Comparison of ENCODE assay signal across 23 mouse cellular contexts in genomic region chr8:107495425-107495824, GRCm38 (mm10). TPM values are rescaled to one million over a fixed set of nuclear protein-coding genes. Genes with fewer than 3 reads are reported as not detected.
DNase-seq lines count a peak whose midpoint lies in the region; ATAC-seq and TF ChIP-seq lines count a peak whose summit lies in the region.
"Had no signal": no experiment of that assay in that cellular context is flagged by ENCODE, and none has a peak within 500 bp of the region (broad histone marks: within the 10 kb centered on the region; RNA-seq: fewer than 3 reads in every experiment).

No protein-coding gene starts in this region.

- TF ChIP-seq CTCF in intestine, postnatal 0 days (IDR thresholded peaks at IDR 0.05; ENCODE audit: low read depth), result no peak
- TF ChIP-seq CTCF in lung, postnatal 0 days (IDR thresholded peaks at IDR 0.05), result no peak
- TF ChIP-seq CTCF in stomach, postnatal 0 days (IDR thresholded peaks at IDR 0.05; ENCODE audit: low read depth), result no peak
- TF ChIP-seq CTCF in layer of hippocampus, adult 2 months (conservative IDR thresholded peaks at IDR 0.05), result no peak

- WGBS in intestine, embryonic 14.5 days, result 51% methylated on average over 9 of the region's 9 CpGs
- WGBS in intestine, postnatal 0 days, result 49% methylated on average over 9 of the region's 9 CpGs
- WGBS in limb, embryonic 11.5 days, result 67% methylated on average over 9 of the region's 9 CpGs
- 42% methylated on average over 9 of the region's 9 CpGs for WGBS in lung, postnatal 0 days
- WGBS in stomach, postnatal 0 days, result 34% methylated on average over 9 of the region's 9 CpGs

- no peaks in the 10 kb centered on the region for H3K9me3 ChIP-seq in intestine, embryonic 14.5 days (ENCODE audit: control insufficient read depth, low read length)
- H3K9me3 ChIP-seq in intestine, postnatal 0 days (ENCODE audit: control insufficient read depth), result no peaks in the 10 kb centered on the region
- H3K9me3 ChIP-seq in limb, embryonic 11.5 days (ENCODE audit: control insufficient read depth, low read length), result no peaks in the 10 kb centered on the region
- no peaks in the 10 kb centered on the region for H3K9me3 ChIP-seq in lung, postnatal 0 days (ENCODE audit: low read length)
- H3K9me3 ChIP-seq in stomach, postnatal 0 days (ENCODE audit: control insufficient read depth, low read length), result no peaks in the 10 kb centered on the region
- H3K9me3 ChIP-seq: heart, embryonic 12.5 days; megakaryocyte, embryonic 14.5 days had no signal

- peaks cover 24% of the 10 kb centered on the region for H3K4me1 ChIP-seq in intestine, embryonic 14.5 days (replicated peaks; ENCODE audit: control insufficient read depth, insufficient read depth, low read length)
- no peaks in the 10 kb centered on the region for H3K4me1 ChIP-seq in intestine, postnatal 0 days (replicated peaks; ENCODE audit: control insufficient read depth, insufficient read depth, low read length)
- H3K4me1 ChIP-seq in limb, embryonic 11.5 days (ENCODE audit: control insufficient read depth, insufficient read depth, low read length), result peaks cover 25% of the 10 kb centered on the region
- H3K4me1 ChIP-seq in lung, postnatal 0 days (ENCODE audit: insufficient read depth, low read depth, low read length), result peaks cover 16% of the 10 kb centered on the region; the same call in 1 of the 2 replicates
- peaks cover 2% of the 10 kb centered on the region; the same call in 1 of the 2 replicates for H3K4me1 ChIP-seq in stomach, postnatal 0 days (replicated peaks; ENCODE audit: control insufficient read depth, insufficient read depth)

- H3K27me3 ChIP-seq in intestine, embryonic 14.5 days (replicated peaks; ENCODE audit: control insufficient read depth, insufficient read depth, low read length), result no peaks in the 10 kb centered on the region
- H3K27me3 ChIP-seq in intestine, postnatal 0 days (replicated peaks; ENCODE audit: control insufficient read depth, insufficient read depth, low read length), result no peaks in the 10 kb centered on the region
- H3K27me3 ChIP-seq in limb, embryonic 11.5 days (ENCODE audit: control insufficient read depth, insufficient read depth, low read length), result no peaks in the 10 kb centered on the region
- H3K27me3 ChIP-seq in lung, postnatal 0 days (replicated peaks; ENCODE audit: insufficient read depth, low read length), result no peaks in the 10 kb centered on the region
- no peaks in the 10 kb centered on the region for H3K27me3 ChIP-seq in stomach, postnatal 0 days (ENCODE audit: control insufficient read depth, insufficient read depth, low read length)
- H3K27me3 ChIP-seq: heart, embryonic 12.5 days; megakaryocyte, embryonic 14.5 days had no signal

- intact Hi-C loops in left cerebral cortex, postnatal 10 days (cut with DNase I), result no loop called here

- no peak overlapping the region for H3K4me3 ChIP-seq in intestine, embryonic 14.5 days (ENCODE audit: low read depth, low read length)
- no peak overlapping the region for H3K4me3 ChIP-seq in intestine, postnatal 0 days (ENCODE audit: low read depth, low read length)
- no peak overlapping the region for H3K4me3 ChIP-seq in limb, embryonic 11.5 days (ENCODE audit: low read depth, low read length)
- no peak overlapping the region for H3K4me3 ChIP-seq in lung, postnatal 0 days (ENCODE audit: low read depth, low read length)
- no peak overlapping the region for H3K4me3 ChIP-seq in stomach, postnatal 0 days (ENCODE audit: low read depth, low read length)
- H3K4me3 ChIP-seq in layer of hippocampus, adult 2 months, result no peak overlapping the region
- H3K4me3 ChIP-seq: gastrocnemius, adult 2 months; heart, embryonic 12.5 days; left cerebral cortex, adult 2 months; megakaryocyte, embryonic 14.5 days had no signal

- no peak for TF ChIP-seq EP300 in lung, postnatal 0 days (IDR thresholded peaks at IDR 0.05)
- no peak for TF ChIP-seq EP300 in stomach, postnatal 0 days (optimal IDR thresholded peaks at IDR 0.05)

- no peak for ATAC-seq in intestine, embryonic 14.5 days (replicated peaks; ENCODE audit: low FRiP score, low TSS enrichment, low read depth)
- ATAC-seq in intestine, postnatal 0 days, result no peak
- 0 out of 2 replicates have a peak, but pooled peaks have one; percentile 26 for ATAC-seq in limb, embryonic 11.5 days (ENCODE audit: insufficient number of reproducible peaks, low FRiP score, low TSS enrichment, low read depth)
- ATAC-seq in lung, postnatal 0 days, result peak; percentile 84
- peak; percentile 7; the same call in 1 of the 2 replicates for ATAC-seq in stomach, postnatal 0 days (ENCODE audit: low FRiP score, low TSS enrichment)
- ATAC-seq: forebrain, postnatal 0 days had no signal

- no peaks in the 10 kb centered on the region for H3K36me3 ChIP-seq in intestine, embryonic 14.5 days (ENCODE audit: control insufficient read depth, insufficient read depth, low read length)
- 0 out of 2 replicates have a peak, but pooled peaks cover 3% of the 10 kb centered on the region for H3K36me3 ChIP-seq in intestine, postnatal 0 days (ENCODE audit: control insufficient read depth, insufficient read depth)
- no peaks in the 10 kb centered on the region for H3K36me3 ChIP-seq in limb, embryonic 11.5 days (ENCODE audit: control insufficient read depth, insufficient read depth, low read length)
- H3K36me3 ChIP-seq in lung, postnatal 0 days (ENCODE audit: insufficient read depth, low read length), result no peaks in the 10 kb centered on the region
- H3K36me3 ChIP-seq in stomach, postnatal 0 days (ENCODE audit: control insufficient read depth, insufficient read depth, low read length), result no peaks in the 10 kb centered on the region
- H3K36me3 ChIP-seq: heart, embryonic 12.5 days had no signal

- 0 out of 2 replicates have a peak overlapping the region, but pooled peaks have one; percentile 38 for H3K27ac ChIP-seq in intestine, embryonic 14.5 days (ENCODE audit: low read depth)
- no peak overlapping the region for H3K27ac ChIP-seq in intestine, postnatal 0 days (ENCODE audit: low read depth, low read length)
- H3K27ac ChIP-seq in limb, embryonic 11.5 days (replicated peaks; ENCODE audit: low read depth, low read length), result peak overlapping the region; percentile 43; the same call in 1 of the 2 replicates
- H3K27ac ChIP-seq in lung, postnatal 0 days (ENCODE audit: low read length), result peak overlapping the region; percentile 34
- H3K27ac ChIP-seq in stomach, postnatal 0 days (replicated peaks), result 0 out of 2 replicates have a peak overlapping the region, but pooled peaks have one; percentile 58
- no peak overlapping the region for H3K27ac ChIP-seq in layer of hippocampus, adult 2 months
- H3K27ac ChIP-seq: gastrocnemius, adult 2 months; hindbrain, embryonic 14.5 days; left cerebral cortex, adult 2 months had no signal

- H3K9ac ChIP-seq in intestine, embryonic 14.5 days (ENCODE audit: low read length), result no peak overlapping the region
- no peak overlapping the region for H3K9ac ChIP-seq in intestine, postnatal 0 days (ENCODE audit: low read depth, low read length)
- no peak overlapping the region for H3K9ac ChIP-seq in limb, embryonic 11.5 days (ENCODE audit: low read length)
- H3K9ac ChIP-seq in lung, postnatal 0 days (replicated peaks; ENCODE audit: low read depth), result no peak overlapping the region
- H3K9ac ChIP-seq in stomach, postnatal 0 days (ENCODE audit: low read length), result no peak overlapping the region
- H3K9ac ChIP-seq: forebrain, postnatal 0 days; heart, embryonic 12.5 days; hindbrain, embryonic 14.5 days had no signal

- H3K4me2 ChIP-seq in intestine, embryonic 14.5 days (ENCODE audit: low read length), result no peak overlapping the region; the same call in 1 of the 2 replicates
- no peak overlapping the region for H3K4me2 ChIP-seq in intestine, postnatal 0 days (replicated peaks; ENCODE audit: low read depth)
- no peak overlapping the region for H3K4me2 ChIP-seq in limb, embryonic 11.5 days (ENCODE audit: low read depth, severe bottlenecking)
- no peak overlapping the region for H3K4me2 ChIP-seq in lung, postnatal 0 days (replicated peaks; ENCODE audit: low read depth, low read length)
- H3K4me2 ChIP-seq in stomach, postnatal 0 days (replicated peaks; ENCODE audit: low read depth), result no peak overlapping the region; the same call in 1 of the 2 replicates
- H3K4me2 ChIP-seq: heart, embryonic 12.5 days; hindbrain, embryonic 14.5 days had no signal

- no peak for DNase-seq in intestine, embryonic 14.5 days (ENCODE audit: low spot score)
- no peak for DNase-seq in limb, embryonic 11.5 days (ENCODE audit: low spot score)
- peak; percentile 60 for DNase-seq in lung, postnatal 0 days (ENCODE audit: low spot score)
- DNase-seq in stomach, postnatal 0 days (ENCODE audit: low spot score), result peak; percentile 36
- DNase-seq in retina, embryonic 14.5 days (ENCODE audit: low spot score), result no peak
- DNase-seq in layer of hippocampus, adult 2 months (ENCODE audit: low spot score in 2 of 2), result no peak
- no peak for DNase-seq in left cerebral cortex, postnatal 10 days (ENCODE audit: extremely low spot score in 1 of 2, low spot score in 2 of 2)
- DNase-seq: adrenal gland, adult 2 months; cerebellum, adult 8-10 months; forebrain, postnatal 0 days; gastrocnemius, adult 2 months; heart, postnatal 14 days; kidney, adult 11 months; kidney, postnatal 10 days; liver; midbrain, embryonic 14.5 days; right cerebral cortex, postnatal 25 days; thymus, postnatal 36 days had no signal

RNA-seq across cellular contexts. Expression of gene Wwp2, which starts 59.3 kb away (rescaled TPM):
- polyA plus RNA-seq in intestine, embryonic 14.5 days (2014; fragmentation: Nextera tagmentation; extraction: Ambion mirVana), result 40.4 and 43.6 TPM in 2 replicates
- 34.9 and 37.4 TPM in 2 replicates for polyA plus RNA-seq in intestine, postnatal 0 days (2015; fragmentation: Nextera tagmentation; extraction: Ambion mirVana)
- 165 and 176 TPM in 2 replicates for polyA plus RNA-seq in limb, embryonic 11.5 days (2014; fragmentation: Nextera tagmentation; extraction: Ambion mirVana)
- polyA plus RNA-seq in lung, postnatal 0 days (2015; fragmentation: Nextera tagmentation; extraction: Ambion mirVana), result 27.3 and 28.1 TPM in 2 replicates
- polyA plus RNA-seq in stomach, postnatal 0 days (2015; fragmentation: Nextera tagmentation; extraction: Ambion mirVana), result 25.2 and 26.4 TPM in 2 replicates
- total RNA-seq in layer of hippocampus, adult 2 months (2021), result 10 to 100 TPM; 37.1 to 38.0 TPM
- total RNA-seq in left cerebral cortex, postnatal 10 days (2021), result 10 to 100 TPM; 34.8 to 36.1 TPM

Comparison
In these comparisons a context has a peak if more than half of its experiments do, and no peak if none do; other contexts are left out.
1. H3K27ac ChIP-seq: peak in intestine, embryonic 14.5 days (single experiment), limb, embryonic 11.5 days (single experiment), lung, postnatal 0 days (single experiment) and stomach, postnatal 0 days (single experiment); none in intestine, postnatal 0 days (single experiment) and layer of hippocampus, adult 2 months (single experiment).
2. ATAC-seq: peak in limb, embryonic 11.5 days (single experiment), lung, postnatal 0 days (single experiment) and stomach, postnatal 0 days (single experiment); none in intestine, embryonic 14.5 days (single experiment) and intestine, postnatal 0 days (single experiment).
3. DNase-seq: peak in lung, postnatal 0 days (single experiment) and stomach, postnatal 0 days (single experiment); none in intestine, embryonic 14.5 days (single experiment), limb, embryonic 11.5 days (single experiment), retina, embryonic 14.5 days (single experiment), layer of hippocampus, adult 2 months (0 of 2) and left cerebral cortex, postnatal 10 days (0 of 2).